Mouse (Mus musculus): Measurements from ENCODE around the gene Ipo7. TPM values are rescaled to one million over a fixed set of nuclear protein-coding genes. Genes with fewer than 3 reads are reported as not detected.
"Not testable (repeated sequence)": the region's sequence is repeated elsewhere in the genome, so short reads cannot be mapped to it uniquely, and the experiment has no call there.

The Ipo7 gene
- polyA plus RNA-seq, 1 experiment from 2014 or later, result 23.2 TPM

DNA sequence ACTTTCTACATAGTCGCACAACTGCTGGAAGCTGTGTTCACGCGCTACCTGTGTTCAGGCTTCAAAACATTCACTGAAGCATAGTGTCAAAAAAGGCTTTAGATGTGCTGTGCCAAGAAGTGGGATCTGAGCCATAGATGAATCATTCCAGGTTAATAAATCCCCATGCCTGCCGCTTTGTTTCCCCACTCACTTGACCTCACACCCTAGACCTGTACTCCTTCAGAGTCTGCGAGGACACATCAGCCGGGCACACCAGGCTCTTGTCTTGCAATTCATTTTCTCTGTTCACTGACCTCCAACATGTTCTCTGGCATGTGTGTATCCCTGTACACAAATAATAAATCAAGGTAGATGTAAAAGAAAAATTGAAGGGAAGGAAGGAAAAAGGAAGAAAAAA, 9.0 kb upstream of the Ipo7 start:
- no peak overlapping the region for H3K4me2 ChIP-seq (replicated peaks; ENCODE audit: low read depth, low read length)
- H3K36me3 ChIP-seq (ENCODE audit: control insufficient read depth, insufficient read depth, low read length), result no peaks in the 10 kb centered on the region
- H3K27ac ChIP-seq (ENCODE audit: low read depth, low read length), result no peak overlapping the region
- DNase-seq (ENCODE audit: low spot score) (no peak), ATAC-seq (ENCODE audit: low FRiP score) (no peak)
- 95% methylated on average over 6 of the region's 6 CpGs for WGBS
- H3K9me3 ChIP-seq (ENCODE audit: control insufficient read depth, low read length), result no peaks in the 10 kb centered on the region
- H3K9ac ChIP-seq (ENCODE audit: low read depth, low read length), result no peak overlapping the region
- no peak overlapping the region for H3K4me3 ChIP-seq (ENCODE audit: low read depth, low read length)
- no peaks in the 10 kb centered on the region for H3K4me1 ChIP-seq (replicated peaks; ENCODE audit: control insufficient read depth, insufficient read depth, low read length)
- H3K27me3 ChIP-seq (ENCODE audit: control insufficient read depth, insufficient read depth, low read length), result no peaks in the 10 kb centered on the region

DNA sequence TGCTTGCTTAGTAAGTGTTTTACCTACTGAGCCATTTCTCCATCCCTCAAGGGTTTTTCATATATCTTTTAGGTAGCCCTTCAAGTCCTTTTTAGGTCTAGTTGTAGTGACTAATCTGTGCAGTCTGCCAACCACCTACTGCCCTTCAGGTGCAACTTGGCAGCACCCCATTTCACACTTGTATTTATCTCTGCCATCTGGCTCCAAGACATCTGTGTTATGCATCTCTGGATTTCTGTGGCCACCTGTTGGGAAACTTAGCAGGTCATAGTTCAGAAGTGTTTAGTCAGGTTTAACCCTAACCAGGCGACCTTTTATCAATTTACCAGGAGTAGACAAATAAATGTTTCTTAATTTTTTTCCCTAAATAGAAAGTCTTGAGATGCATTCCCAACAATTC, 6.7 kb upstream of the Ipo7 start:
- H3K4me3 ChIP-seq (ENCODE audit: low read depth, low read length), result no peak overlapping the region
- no peaks in the 10 kb centered on the region for H3K27me3 ChIP-seq (ENCODE audit: control insufficient read depth, insufficient read depth, low read length)
- DNase-seq (ENCODE audit: low spot score), result no peak
- H3K4me2 ChIP-seq (replicated peaks; ENCODE audit: low read depth, low read length), result no peak overlapping the region
- 64% methylated on average over 1 of the region's 1 CpGs for WGBS
- ATAC-seq (ENCODE audit: low FRiP score), result no peak
- H3K36me3 ChIP-seq (ENCODE audit: control insufficient read depth, insufficient read depth, low read length), result no peaks in the 10 kb centered on the region
- H3K9ac ChIP-seq (ENCODE audit: low read depth, low read length), result no peak overlapping the region
- H3K27ac ChIP-seq (ENCODE audit: low read depth, low read length), result no peak overlapping the region
- no peaks in the 10 kb centered on the region for H3K9me3 ChIP-seq (ENCODE audit: control insufficient read depth, low read length)
- H3K4me1 ChIP-seq (replicated peaks; ENCODE audit: control insufficient read depth, insufficient read depth, low read length), result no peaks in the 10 kb centered on the region

GRCm38 (mm10) chr7:110014272-110014671, 3.8 kb upstream of the Ipo7 start:
- WGBS, result 92% methylated on average over 5 of the region's 5 CpGs

GRCm38 (mm10) chr7:110018631-110019482, 783 bp downstream of the Ipo7 start:
- Histone ChIP-seq H3K4me1 (replicated peaks; ENCODE audit: control insufficient read depth, insufficient read depth, low read length) (no peaks in the 10 kb centered on the region), H3K9me3 (ENCODE audit: control insufficient read depth, low read length) (no peaks in the 10 kb centered on the region), H3K4me3 (ENCODE audit: low read depth, low read length) (peak overlapping the region; percentile 99), H3K27ac (ENCODE audit: low read depth, low read length) (peak overlapping the region; percentile 90), H3K36me3 (ENCODE audit: control insufficient read depth, insufficient read depth, low read length) (no peaks in the 10 kb centered on the region), H3K4me2 (replicated peaks; ENCODE audit: low read depth, low read length) (peak overlapping the region; percentile 79), H3K27me3 (ENCODE audit: control insufficient read depth, insufficient read depth, low read length) (no peaks in the 10 kb centered on the region), H3K9ac (ENCODE audit: low read depth, low read length) (peak overlapping the region; percentile 93)
- ATAC-seq (ENCODE audit: low FRiP score), result peak; percentile 82
- WGBS, result under 1% methylated on average over 32 of the region's 42 CpGs
- peak; percentile 37 for DNase-seq (ENCODE audit: low spot score)

More at GRCm38 (mm10) chr7:110014272-110014671, 3.8 kb upstream of the Ipo7 start:
- no peak overlapping the region for H3K4me2 ChIP-seq (replicated peaks; ENCODE audit: low read depth, low read length)
- H3K9ac ChIP-seq (ENCODE audit: low read depth, low read length), result no peak overlapping the region
- H3K27me3 ChIP-seq (ENCODE audit: control insufficient read depth, insufficient read depth, low read length), result no peaks in the 10 kb centered on the region
- no peak overlapping the region for H3K27ac ChIP-seq (ENCODE audit: low read depth, low read length)
- no peaks in the 10 kb centered on the region for H3K36me3 ChIP-seq (ENCODE audit: control insufficient read depth, insufficient read depth, low read length)
- ATAC-seq (ENCODE audit: low FRiP score) (no peak), DNase-seq (ENCODE audit: low spot score) (no peak)
- no peaks in the 10 kb centered on the region for H3K9me3 ChIP-seq (ENCODE audit: control insufficient read depth, low read length)
- H3K4me1 ChIP-seq (replicated peaks; ENCODE audit: control insufficient read depth, insufficient read depth, low read length), result no peaks in the 10 kb centered on the region
- no peak overlapping the region for H3K4me3 ChIP-seq (ENCODE audit: low read depth, low read length)

- no peak for ATAC-seq (ENCODE audit: low FRiP score)
- H3K4me2 ChIP-seq (replicated peaks; ENCODE audit: low read depth, low read length), result no peak overlapping the region
- 97% methylated on average over 1 of the region's 1 CpGs for WGBS
- H3K36me3 ChIP-seq (ENCODE audit: control insufficient read depth, insufficient read depth, low read length), result no peaks in the 10 kb centered on the region
- H3K4me1 ChIP-seq (replicated peaks; ENCODE audit: control insufficient read depth, insufficient read depth, low read length), result no peaks in the 10 kb centered on the region
- H3K9me3 ChIP-seq (ENCODE audit: control insufficient read depth, low read length), result no peaks in the 10 kb centered on the region
- H3K27me3 ChIP-seq (ENCODE audit: control insufficient read depth, insufficient read depth, low read length), result no peaks in the 10 kb centered on the region
- H3K9ac ChIP-seq (ENCODE audit: low read depth, low read length), result no peak overlapping the region
- H3K4me3 ChIP-seq (ENCODE audit: low read depth, low read length), result no peak overlapping the region
- no peak overlapping the region for H3K27ac ChIP-seq (ENCODE audit: low read depth, low read length)
- no peak for DNase-seq (ENCODE audit: low spot score)
Measured at GRCm38 (mm10) chr7:110023553-110023952, 5.5 kb downstream of the Ipo7 start.

DNA sequence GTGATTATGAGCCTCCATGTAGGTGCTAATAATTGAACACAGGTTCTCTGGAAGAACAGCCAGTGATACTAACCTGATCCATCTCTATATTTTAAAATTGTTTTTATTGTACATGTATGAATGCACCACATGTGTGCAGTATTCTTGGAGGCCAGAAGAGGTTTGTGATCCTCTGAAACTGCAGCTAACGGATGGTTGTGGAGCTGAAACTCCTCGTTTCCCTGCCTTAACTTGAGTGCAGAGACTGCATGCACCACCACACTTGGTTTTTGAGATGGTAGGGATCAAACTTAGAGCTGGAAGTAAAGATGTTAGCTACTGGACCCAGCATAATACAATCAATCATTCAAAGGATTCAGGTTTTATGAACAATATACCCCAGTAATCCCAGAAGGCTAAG, 8.5 kb downstream of the Ipo7 start:
- WGBS, result 83% methylated on average over 2 of the region's 2 CpGs
- no peaks in the 10 kb centered on the region for H3K27me3 ChIP-seq (ENCODE audit: control insufficient read depth, insufficient read depth, low read length)
- no peak overlapping the region for H3K9ac ChIP-seq (ENCODE audit: low read depth, low read length)
- H3K4me1 ChIP-seq (replicated peaks; ENCODE audit: control insufficient read depth, insufficient read depth, low read length), result no peaks in the 10 kb centered on the region
- no peaks in the 10 kb centered on the region for H3K9me3 ChIP-seq (ENCODE audit: control insufficient read depth, low read length)
- no peak overlapping the region for H3K27ac ChIP-seq (ENCODE audit: low read depth, low read length)
- no peak for DNase-seq (ENCODE audit: low spot score)
- no peaks in the 10 kb centered on the region; the same call in 1 of the 2 replicates for H3K36me3 ChIP-seq (ENCODE audit: control insufficient read depth, insufficient read depth, low read length)
- ATAC-seq (ENCODE audit: low FRiP score), result no peak
- H3K4me3 ChIP-seq (ENCODE audit: low read depth, low read length), result no peak overlapping the region
- no peak overlapping the region for H3K4me2 ChIP-seq (replicated peaks; ENCODE audit: low read depth, low read length)

GRCm38 (mm10) chr7:110028826-110029225, 10.8 kb downstream of the Ipo7 start:
- no peak for ATAC-seq (ENCODE audit: low FRiP score)
- H3K36me3 ChIP-seq (ENCODE audit: control insufficient read depth, insufficient read depth, low read length), result no peaks in the 10 kb centered on the region; the same call in 1 of the 2 replicates

DNA sequence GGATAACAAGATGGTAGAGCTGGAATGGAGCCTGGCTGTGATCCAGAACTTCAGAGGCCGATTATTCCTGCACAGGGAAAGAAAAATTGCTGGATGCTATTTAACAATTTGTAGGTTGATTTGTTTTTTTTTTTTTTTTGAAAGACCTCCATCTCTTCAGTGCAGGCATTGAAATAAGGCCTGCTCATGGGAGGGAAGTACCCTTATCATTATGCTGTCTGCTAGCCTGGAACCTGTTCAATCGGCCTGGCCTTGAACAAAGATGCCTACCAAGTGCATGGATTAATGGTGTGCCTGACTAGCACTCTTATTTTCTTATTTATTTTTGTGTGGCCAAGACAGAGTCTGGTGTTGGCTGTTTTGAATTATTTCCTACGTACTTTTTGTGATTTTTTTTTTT, 12.3 kb downstream of the Ipo7 start:
- H3K9ac ChIP-seq (ENCODE audit: low read depth, low read length), result no peak overlapping the region
- DNase-seq (ENCODE audit: low spot score) (no peak), ATAC-seq (ENCODE audit: low FRiP score) (no peak)
- H3K9me3 ChIP-seq (ENCODE audit: control insufficient read depth, low read length), result no peaks in the 10 kb centered on the region
- H3K27me3 ChIP-seq (ENCODE audit: control insufficient read depth, insufficient read depth, low read length), result no peaks in the 10 kb centered on the region
- H3K4me2 ChIP-seq (replicated peaks; ENCODE audit: low read depth, low read length), result no peak overlapping the region
- no peaks in the 10 kb centered on the region for H3K4me1 ChIP-seq (replicated peaks; ENCODE audit: control insufficient read depth, insufficient read depth, low read length)
- H3K27ac ChIP-seq (ENCODE audit: low read depth, low read length), result no peak overlapping the region
- no peak overlapping the region for H3K4me3 ChIP-seq (ENCODE audit: low read depth, low read length)
- H3K36me3 ChIP-seq (ENCODE audit: control insufficient read depth, insufficient read depth, low read length), result no peaks in the 10 kb centered on the region; the same call in 1 of the 2 replicates
- WGBS, result 94% methylated on average over 3 of the region's 3 CpGs

More at GRCm38 (mm10) chr7:110028826-110029225, 10.8 kb downstream of the Ipo7 start:
- 95% methylated on average over 1 of the region's 1 CpGs for WGBS
- Histone ChIP-seq H3K9ac (ENCODE audit: low read depth, low read length) (no peak overlapping the region), H3K9me3 (ENCODE audit: control insufficient read depth, low read length) (no peaks in the 10 kb centered on the region), H3K4me3 (ENCODE audit: low read depth, low read length) (no peak overlapping the region), H3K4me2 (replicated peaks; ENCODE audit: low read depth, low read length) (no peak overlapping the region), H3K27me3 (ENCODE audit: control insufficient read depth, insufficient read depth, low read length) (no peaks in the 10 kb centered on the region), H3K27ac (ENCODE audit: low read depth, low read length) (no peak overlapping the region), H3K4me1 (replicated peaks; ENCODE audit: control insufficient read depth, insufficient read depth, low read length) (no peaks in the 10 kb centered on the region)
- no peak for DNase-seq (ENCODE audit: low spot score)

GRCm38 (mm10) chr7:110057723-110058122, 39.6 kb downstream of the Ipo7 start:
- ATAC-seq (ENCODE audit: low FRiP score); H3K36me3 ChIP-seq (ENCODE audit: control insufficient read depth, insufficient read depth, low read length); DNase-seq (ENCODE audit: low spot score); H3K27ac ChIP-seq (ENCODE audit: low read depth, low read length); H3K4me3 ChIP-seq (ENCODE audit: low read depth, low read length); H3K4me2 ChIP-seq (replicated peaks; ENCODE audit: low read depth, low read length); H3K4me1 ChIP-seq (replicated peaks; ENCODE audit: control insufficient read depth, insufficient read depth, low read length); H3K9me3 ChIP-seq (ENCODE audit: control insufficient read depth, low read length); H3K9ac ChIP-seq (ENCODE audit: low read depth, low read length); H3K27me3 ChIP-seq (ENCODE audit: control insufficient read depth, insufficient read depth, low read length): not testable (repeated sequence)
- 99% methylated on average over 2 of the region's 2 CpGs for WGBS

Data from hindbrain, embryonic 11.5 days (tissue).